Mouse (Mus musculus) lung, postnatal 14 days (tissue): ENCODE results near the gene Adam11.

Source experiments
- DNase-seq: peaks from one replicate; pipeline ENCODE4 v3.0.0; 2021

Adam11 gene

DNA sequence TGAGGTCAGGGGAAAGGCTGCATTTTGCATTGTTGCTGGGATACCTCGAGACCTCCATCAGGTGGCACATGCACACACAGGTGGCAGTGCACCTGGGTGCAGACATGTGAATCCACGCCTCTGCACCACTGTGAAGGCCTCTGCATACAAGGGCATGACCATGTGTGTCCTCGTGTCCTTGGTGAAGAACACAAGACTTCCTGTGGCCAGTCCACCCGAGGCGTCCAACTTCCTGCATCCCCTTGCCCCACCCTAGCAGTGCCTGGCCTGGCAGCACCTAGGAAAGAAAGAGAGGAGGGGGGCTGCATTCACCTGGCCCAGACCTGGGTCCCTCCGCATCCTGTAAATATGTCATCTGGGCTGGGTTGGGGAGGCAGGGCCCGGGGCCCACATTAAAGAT, 18.6 kb downstream of the Adam11 start:
- DNase-seq = no peak

- DNase-seq = peak; percentile 60
Measured at GRCm38 (mm10) chr11:102780271-102780985, 19.2 kb downstream of the Adam11 start.

GRCm38 (mm10) chr11:102780986-102781351, 19.7 kb downstream of the Adam11 start:
- DNase-seq = no peak

DNA sequence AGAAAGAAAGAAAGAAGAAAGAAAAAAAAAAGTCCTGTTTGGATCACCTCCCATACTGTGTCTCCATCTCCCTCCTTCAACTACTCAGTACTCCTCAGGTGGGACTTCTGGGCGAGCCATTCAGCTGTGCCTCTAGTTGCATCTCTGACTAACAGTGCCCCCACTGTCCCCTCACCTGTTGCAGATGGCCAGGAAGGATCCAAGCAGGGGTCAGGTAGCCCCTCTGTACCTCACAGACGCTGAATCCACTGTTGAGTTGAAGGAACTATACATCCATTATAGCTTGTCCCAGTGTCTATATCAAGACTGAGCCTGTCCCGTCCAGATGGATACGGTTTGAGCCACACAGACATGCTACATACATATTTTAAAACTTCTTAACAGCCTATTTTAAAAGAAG, 20.3 kb downstream of the Adam11 start:
- DNase-seq = no peak

- DNase-seq = no peak
Measured at GRCm38 (mm10) chr11:102783443-102783842, 22.2 kb downstream of the Adam11 start.

- no peak for DNase-seq
Measured at GRCm38 (mm10) chr11:102787688-102788177, 26.5 kb downstream of the Adam11 start.

GRCm38 (mm10) chr11:102791682-102792445, 30.6 kb downstream of the Adam11 start:
- DNase-seq = no peak

GRCm38 (mm10) chr11:102794157-102794556, 32.9 kb downstream of the Adam11 start:
- no peak for DNase-seq

DNA sequence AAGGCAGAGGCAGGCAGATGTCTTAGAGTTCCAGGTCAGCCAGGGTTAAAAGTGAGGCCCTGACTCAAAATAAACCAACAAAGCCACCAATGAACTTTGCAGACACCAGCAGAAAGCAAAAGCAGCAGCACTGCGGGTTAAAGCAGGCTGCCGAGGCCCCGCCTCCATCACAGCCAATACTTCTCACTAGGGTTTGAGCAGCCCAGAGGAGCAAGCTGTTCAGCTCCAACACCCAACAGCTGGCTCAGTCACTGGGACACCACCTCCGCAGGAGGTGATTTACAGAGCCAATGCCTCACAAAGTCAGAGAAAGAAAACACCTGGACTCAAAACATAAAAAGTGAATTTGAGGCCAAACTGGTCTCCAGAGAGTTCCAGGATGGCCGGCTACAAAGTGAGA, 42.2 kb downstream of the Adam11 start:
- DNase-seq = no peak

- no peak for DNase-seq
Measured at GRCm38 (mm10) chr11:102808246-102808645, 47.0 kb downstream of the Adam11 start.

GRCm38 (mm10) chr11:102810721-102811485, 49.7 kb downstream of the Adam11 start:
- DNase-seq = peak; percentile 51

DNA sequence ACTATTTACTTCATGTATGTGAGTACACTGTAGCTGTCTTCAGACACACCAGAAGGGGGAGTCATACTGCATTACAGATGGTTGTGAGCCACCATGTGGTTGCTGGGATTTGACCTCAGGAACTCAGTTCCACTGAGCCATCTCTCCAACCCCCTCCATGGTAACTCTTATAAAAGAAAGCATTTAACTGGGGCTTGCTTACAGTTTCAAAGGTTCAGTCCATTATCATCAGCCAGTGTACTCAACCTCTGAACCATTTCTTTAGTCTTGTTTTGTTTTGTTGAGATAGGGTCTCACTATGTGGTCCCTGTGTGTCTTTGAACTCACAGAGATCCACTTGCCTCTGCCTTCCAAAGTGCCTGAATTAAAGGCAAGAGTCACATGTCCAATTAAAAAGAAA, 53.6 kb downstream of the Adam11 start:
- DNase-seq = no peak

DNA sequence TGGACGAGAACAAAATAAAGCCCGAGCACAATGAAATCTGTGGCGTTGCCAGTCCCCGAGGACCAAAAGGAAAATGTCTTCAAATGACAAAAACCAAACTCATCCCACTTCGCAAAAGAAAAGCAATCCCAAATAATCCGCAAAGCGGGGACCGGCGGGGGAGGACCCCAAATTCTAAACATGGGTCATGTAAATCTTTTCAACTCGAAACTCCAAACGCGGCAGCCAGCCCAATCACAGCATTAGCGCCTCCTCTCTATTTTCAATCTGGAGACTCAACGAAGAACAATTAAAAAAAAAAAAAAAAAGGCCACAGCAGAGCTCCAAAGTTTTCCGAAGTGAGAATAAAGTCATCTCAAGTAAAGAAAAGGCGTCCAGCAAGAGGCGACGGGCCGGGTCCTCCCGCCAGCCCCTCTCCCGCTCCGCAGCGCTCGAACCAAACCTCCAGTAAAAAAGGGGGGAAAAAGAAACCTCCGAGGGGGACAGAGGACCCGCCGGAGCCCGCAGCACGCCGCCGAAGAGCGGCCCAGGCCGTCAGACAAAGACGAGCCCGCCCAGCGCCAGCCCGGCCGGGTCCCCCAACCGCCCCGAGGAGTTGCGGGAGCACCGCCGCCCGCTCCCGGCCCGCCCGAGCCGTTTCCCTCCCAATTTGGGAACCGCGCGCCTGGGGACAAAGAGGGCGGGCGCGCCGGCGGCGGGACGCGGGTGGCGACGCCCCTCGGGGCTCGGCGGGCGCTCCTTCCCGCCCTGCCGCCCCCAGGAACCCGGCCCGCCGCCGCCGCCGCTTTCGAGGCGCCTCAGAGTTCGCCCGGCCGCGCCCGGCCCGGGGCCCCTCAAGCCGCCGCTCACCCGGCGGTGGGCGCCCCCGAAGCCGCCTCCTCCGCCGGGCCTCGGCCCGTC, 57.1 kb downstream of the Adam11 start:
- peak; percentile 48 for DNase-seq

DNA sequence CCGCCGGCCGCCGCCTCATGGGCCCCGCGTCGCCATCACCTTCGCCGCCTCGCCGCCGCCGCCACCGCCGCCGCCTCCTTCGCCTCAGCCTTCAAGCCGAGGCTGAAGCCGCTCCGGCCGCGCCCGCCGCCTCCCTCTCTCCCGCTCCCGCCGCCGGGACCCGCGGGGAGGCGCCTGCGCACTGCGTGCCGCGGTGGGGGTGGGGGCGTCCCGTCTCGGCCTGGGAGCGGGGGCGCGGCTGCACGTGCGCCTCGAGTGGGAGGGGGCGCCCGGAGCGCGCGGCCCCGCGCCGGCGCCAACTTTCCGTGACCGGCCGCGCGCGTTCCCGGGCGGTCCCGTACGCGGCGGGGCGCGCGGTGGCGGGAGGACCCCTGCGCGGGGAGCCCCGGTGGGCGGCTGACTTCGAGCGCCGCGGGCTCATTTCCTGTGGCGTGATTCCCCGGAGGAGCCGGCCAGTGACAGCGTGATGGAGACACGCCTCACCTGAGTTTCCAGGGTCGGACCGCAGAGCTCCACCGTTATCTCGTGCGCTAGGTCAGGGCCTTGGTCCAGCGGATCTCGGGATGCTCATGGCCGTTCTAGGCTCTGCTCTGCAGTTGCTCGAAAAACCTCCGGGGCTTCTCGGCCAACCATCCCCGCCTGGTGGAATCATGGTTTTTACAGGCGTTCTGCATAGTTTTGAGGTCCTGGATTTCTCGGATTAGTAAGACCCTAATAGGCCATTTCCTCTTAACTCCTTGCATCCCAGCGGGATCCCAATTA, 58.0 kb downstream of the Adam11 start, which contains the start of gene Gjc1:
TSS of gene Gjc1 (minus strand) at position 680 of the 762 bp plus-strand sequence.
- peak; percentile 73 for DNase-seq

- no peak for DNase-seq
Measured at GRCm38 (mm10) chr11:102819783-102820385, 58.6 kb downstream of the Adam11 start.

DNA sequence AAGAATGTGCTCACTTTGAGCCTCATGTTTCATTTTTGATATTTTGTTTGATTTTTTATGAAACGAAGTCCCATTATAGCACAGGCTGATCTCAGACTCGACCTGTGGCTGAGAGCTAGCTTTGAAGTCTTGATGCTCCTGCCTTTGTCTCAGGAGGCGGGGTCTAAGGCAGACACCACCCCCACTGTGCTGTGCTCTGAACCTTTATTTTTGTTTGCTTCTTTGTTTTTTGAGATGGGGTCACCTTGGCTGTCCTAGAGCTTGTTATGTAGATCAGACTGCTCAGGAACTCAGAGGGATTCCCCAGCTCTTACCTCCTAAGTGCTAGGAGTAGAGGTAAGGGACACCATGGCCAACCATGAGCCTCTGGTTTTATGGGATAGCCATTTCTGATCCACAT, 59.2 kb downstream of the Adam11 start:
- no peak for DNase-seq

GRCm38 (mm10) chr11:102821231-102821630, 60.0 kb downstream of the Adam11 start:
- no peak for DNase-seq

GRCm38 (mm10) chr11:102826476-102826875, 65.2 kb downstream of the Adam11 start:
- DNase-seq = no peak

DNA sequence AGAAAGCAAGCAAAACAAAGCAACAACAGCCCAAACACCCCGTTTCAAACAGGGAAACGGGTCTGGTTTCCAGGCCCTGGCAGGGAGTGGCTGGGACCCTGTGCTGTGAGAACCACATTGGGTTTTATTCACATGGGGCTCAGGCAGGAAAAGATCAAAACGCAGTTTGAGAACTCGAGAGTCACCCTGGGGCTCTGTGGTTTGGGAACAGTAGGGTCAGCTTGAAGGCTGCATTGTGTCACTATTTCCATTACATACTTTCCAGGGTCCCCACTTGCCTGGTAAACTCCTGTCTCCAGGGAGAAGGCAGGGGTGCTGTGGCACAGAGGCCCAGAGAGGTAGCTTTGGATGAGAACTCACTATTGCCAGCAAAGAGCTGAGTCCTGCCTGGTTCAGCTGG, 65.9 kb downstream of the Adam11 start:
- DNase-seq = no peak
